In the genomic region with DNA sequence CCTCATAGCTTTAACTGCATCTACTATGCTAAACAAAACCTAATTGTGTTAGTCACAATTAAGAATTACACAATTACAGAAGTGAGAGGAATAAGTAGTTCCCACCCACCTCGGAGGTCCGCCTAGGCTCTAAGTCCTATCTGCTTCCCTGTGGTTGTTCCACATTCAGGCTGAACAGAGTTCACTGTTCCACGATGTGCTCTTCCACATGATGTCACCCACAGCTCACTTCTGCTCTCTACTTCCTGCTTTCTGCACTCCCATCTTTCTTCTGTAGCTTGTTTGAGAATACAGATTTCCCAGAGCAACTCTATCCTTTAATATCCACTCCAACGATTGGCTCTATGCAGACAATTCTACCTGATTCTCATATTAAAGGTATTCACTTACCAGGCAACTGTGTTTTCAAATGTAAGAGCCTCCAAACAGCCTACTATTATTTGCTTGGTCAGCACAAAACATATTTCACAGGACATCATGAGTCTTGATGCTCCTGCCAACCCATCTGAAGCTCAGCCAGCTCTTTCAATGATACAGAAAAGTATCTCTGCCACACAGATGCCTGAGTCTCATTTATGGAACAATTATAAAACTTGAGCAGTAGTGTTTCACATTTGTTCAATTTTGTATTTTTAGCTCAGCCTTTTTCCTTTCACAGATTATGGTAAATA, we compare ENCODE assay signal across 11 mouse cellular contexts.
DNase-seq lines count a peak whose midpoint lies in the region; ATAC-seq and TF ChIP-seq lines count a peak whose summit lies in the region.
"Had no signal": no experiment of that assay in that cellular context is flagged by ENCODE, and none has a peak within 500 bp of the region (broad histone marks: within the 10 kb centered on the region; RNA-seq: fewer than 3 reads in every experiment).

No protein-coding gene starts in this region.

- peak; percentile 10; the same call in 1 of the 2 replicates for TF ChIP-seq CTCF in layer of hippocampus, adult 2 months (conservative IDR thresholded peaks at IDR 0.05)
- TF ChIP-seq CTCF in Patski (IDR thresholded peaks at IDR 0.05) = peak; percentile 43

- DNase-seq in gastrocnemius, adult 18-20 months (ENCODE audit: low spot score) = peak; percentile 42
- DNase-seq in gastrocnemius, postnatal 10 days = no peak
- no peak for DNase-seq in layer of hippocampus, adult 2 months (ENCODE audit: low spot score in 2 of 2)
- no peak for DNase-seq in layer of hippocampus, adult 9-10 months (ENCODE audit: low spot score)
- no peak for DNase-seq in Patski (ENCODE audit: low read depth, low spot score)
- DNase-seq in lung, postnatal 36 days = peak; percentile 42
- no peak for DNase-seq in ovary, postnatal 14 days (ENCODE audit: low spot score)
- DNase-seq: cerebellum, adult 8-10 months; thymus, adult 18-20 months had no signal

- H3K27ac ChIP-seq in layer of hippocampus, adult 2 months = peak overlapping the region; percentile 51
- H3K27ac ChIP-seq: neural tube, embryonic 12.5 days had no signal

- ATAC-seq in Patski = peak; percentile 82
- ATAC-seq in CD4-positive, CD25-positive, alpha-beta regulatory T cell, adult 4 months = no peak

- POLR2A ChIA-PET in Patski (lab: Charles Lee) = interaction anchor here (0.8 kb wide), 1 partner anchor 487 kb away, joined by 4 read pairs; no protein-coding TSS in a partner anchor

- H3K4me3 ChIP-seq in layer of hippocampus, adult 2 months = no peak overlapping the region
- H3K4me3 ChIP-seq: neural tube, embryonic 12.5 days had no signal

- in situ Hi-C loops in Patski (cut with MboI; ENCODE audit: low pct_unique_long_range_greater_than_20kb) = no loop called here

- CTCF ChIA-PET in Patski (lab: Charles Lee) = interaction anchor here (1.0 to 1.1 kb wide), 2 partner anchors 10 to 29 kb away, joined by 4 to 5 read pairs; no protein-coding TSS in a partner anchor

- H3K27me3 ChIP-seq in Patski = no peaks in the 10 kb centered on the region
- H3K27me3 ChIP-seq: neural tube, embryonic 12.5 days had no signal

Comparison
In these comparisons a context has a peak if more than half of its experiments do, and no peak if none do; other contexts are left out.
1. DNase-seq: peak in gastrocnemius, adult 18-20 months (single experiment) and lung, postnatal 36 days (single experiment); none in gastrocnemius, postnatal 10 days (single experiment), layer of hippocampus, adult 2 months (0 of 2), layer of hippocampus, adult 9-10 months (single experiment), Patski (single experiment) and ovary, postnatal 14 days (single experiment).